Mouse (Mus musculus): ENCODE measurements around the gene Ugt1a10. TPM values are rescaled to one million over a fixed set of nuclear protein-coding genes. Genes with fewer than 3 reads are reported as not detected.

Ugt1a10 gene
- polyA plus RNA-seq, 1 experiment = 0.16 TPM

DNA sequence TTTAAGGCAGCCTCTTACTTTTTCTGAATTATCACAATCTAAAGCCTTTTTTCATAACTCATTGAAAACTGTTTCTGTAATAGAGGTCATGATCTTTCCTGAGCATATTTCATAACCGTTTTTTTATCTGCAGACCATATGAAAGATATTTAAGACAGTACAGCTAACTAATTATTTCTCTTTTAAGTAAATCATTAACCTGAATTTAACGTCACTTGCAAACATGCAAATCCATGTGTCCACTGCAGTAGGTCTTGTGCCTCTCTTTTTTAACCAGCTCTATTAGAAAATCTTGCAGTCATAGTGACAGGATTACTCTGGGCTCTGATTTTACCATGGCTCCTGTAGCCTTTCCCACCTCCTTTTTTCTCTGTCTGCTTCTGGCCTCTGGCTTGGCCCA lies 15.3 kb downstream of the Ugt1a10 start, which contains the start of gene Ugt1a9:
TSS of gene Ugt1a9 (plus strand) at position 306 of the 400 bp plus-strand sequence.
- no peaks in the 10 kb centered on the region for H3K4me1 ChIP-seq (replicated peaks; ENCODE audit: control insufficient read depth, insufficient read depth, low read length)

DNA sequence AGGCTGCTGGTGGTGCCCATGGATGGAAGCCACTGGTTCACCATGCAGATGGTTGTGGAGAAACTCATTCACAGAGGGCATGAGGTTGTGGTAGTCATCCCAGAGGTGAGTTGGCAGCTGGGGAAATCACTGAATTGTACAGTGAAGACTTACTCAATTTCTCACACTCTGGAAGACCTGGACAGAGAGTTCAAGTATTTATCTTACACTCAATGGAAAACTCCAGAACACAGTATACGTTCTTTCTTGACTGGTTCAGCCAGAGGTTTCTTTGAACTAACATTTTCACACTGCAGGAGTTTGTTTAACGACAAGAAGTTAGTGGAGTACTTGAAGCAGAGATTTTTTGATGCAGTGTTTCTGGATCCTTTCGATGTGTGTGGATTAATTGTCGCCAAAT lies 15.7 kb downstream of the Ugt1a10 start:
- Histone ChIP-seq H3K27ac (ENCODE audit: control insufficient read depth, insufficient read depth, low read length) (no peak overlapping the region), H3K4me3 (ENCODE audit: control insufficient read depth, insufficient read depth, low read length) (no peak overlapping the region), H3K27me3 (ENCODE audit: control insufficient read depth, insufficient read depth, low read length) (no peaks in the 10 kb centered on the region), H3K4me1 (replicated peaks; ENCODE audit: control insufficient read depth, insufficient read depth, low read length) (no peaks in the 10 kb centered on the region), H3K36me3 (ENCODE audit: control insufficient read depth, insufficient read depth, low read length) (no peaks in the 10 kb centered on the region)
- no peak for DNase-seq
- TF ChIP-seq CTCF (IDR thresholded peaks at IDR 0.05; ENCODE audit: borderline replicate concordance, control insufficient read depth, extremely low read depth, insufficient read depth, low read length, poor library complexity) (no peak), POLR2A (IDR thresholded peaks at IDR 0.05; ENCODE audit: control insufficient read depth, extremely low read depth, insufficient read depth, low read length, poor library complexity) (no peak)
- WGBS = 95% methylated on average over 4 of the region's 4 CpGs

More for the DNA sequence above, 15.3 kb downstream of the Ugt1a10 start, which contains the start of gene Ugt1a9:
- Histone ChIP-seq H3K27ac (ENCODE audit: control insufficient read depth, insufficient read depth, low read length) (no peak within 1 kb of the TSS), H3K4me3 (ENCODE audit: control insufficient read depth, insufficient read depth, low read length) (no peak within 1 kb of the TSS), H3K27me3 (ENCODE audit: control insufficient read depth, insufficient read depth, low read length) (no peaks in the 10 kb centered on the region), H3K36me3 (ENCODE audit: control insufficient read depth, insufficient read depth, low read length) (no peaks in the 10 kb centered on the region)
- TF ChIP-seq POLR2A (IDR thresholded peaks at IDR 0.05; ENCODE audit: control insufficient read depth, extremely low read depth, insufficient read depth, low read length, poor library complexity) (no peak), CTCF (IDR thresholded peaks at IDR 0.05; ENCODE audit: borderline replicate concordance, control insufficient read depth, extremely low read depth, insufficient read depth, low read length, poor library complexity) (no peak)
- WGBS = 92% methylated on average over 2 of the region's 2 CpGs
- no peak for DNase-seq

DNA sequence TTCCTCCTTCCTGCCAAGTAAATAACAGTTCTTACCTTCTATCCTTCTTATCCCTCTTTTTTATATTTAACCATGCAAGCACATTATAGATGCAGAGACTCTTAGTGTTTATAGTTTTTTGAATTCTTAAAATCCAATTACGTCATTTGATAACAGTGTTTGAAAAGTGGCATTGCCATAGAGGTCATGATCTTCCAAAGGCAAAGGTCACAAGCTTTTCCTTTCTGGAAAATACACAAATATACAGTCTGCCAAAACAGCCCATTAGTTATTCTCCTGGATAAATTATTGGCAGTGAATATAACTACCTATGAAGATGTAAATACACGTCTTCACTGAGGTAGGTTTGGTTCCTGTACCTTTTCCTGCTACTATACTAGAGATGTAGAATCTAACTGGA lies 19.3 kb downstream of the Ugt1a10 start:
- TF ChIP-seq POLR2A (IDR thresholded peaks at IDR 0.05; ENCODE audit: control insufficient read depth, extremely low read depth, insufficient read depth, low read length, poor library complexity) = no peak
- TF ChIP-seq CTCF (IDR thresholded peaks at IDR 0.05; ENCODE audit: borderline replicate concordance, control insufficient read depth, extremely low read depth, insufficient read depth, low read length, poor library complexity) = no peak
- no peak for DNase-seq
- 96% methylated on average over 2 of the region's 2 CpGs for WGBS
- Histone ChIP-seq H3K4me3 (ENCODE audit: control insufficient read depth, insufficient read depth, low read length) (no peak overlapping the region), H3K27me3 (ENCODE audit: control insufficient read depth, insufficient read depth, low read length) (no peaks in the 10 kb centered on the region), H3K36me3 (ENCODE audit: control insufficient read depth, insufficient read depth, low read length) (no peaks in the 10 kb centered on the region), H3K4me1 (replicated peaks; ENCODE audit: control insufficient read depth, insufficient read depth, low read length) (no peaks in the 10 kb centered on the region), H3K27ac (ENCODE audit: control insufficient read depth, insufficient read depth, low read length) (no peak overlapping the region)

DNA sequence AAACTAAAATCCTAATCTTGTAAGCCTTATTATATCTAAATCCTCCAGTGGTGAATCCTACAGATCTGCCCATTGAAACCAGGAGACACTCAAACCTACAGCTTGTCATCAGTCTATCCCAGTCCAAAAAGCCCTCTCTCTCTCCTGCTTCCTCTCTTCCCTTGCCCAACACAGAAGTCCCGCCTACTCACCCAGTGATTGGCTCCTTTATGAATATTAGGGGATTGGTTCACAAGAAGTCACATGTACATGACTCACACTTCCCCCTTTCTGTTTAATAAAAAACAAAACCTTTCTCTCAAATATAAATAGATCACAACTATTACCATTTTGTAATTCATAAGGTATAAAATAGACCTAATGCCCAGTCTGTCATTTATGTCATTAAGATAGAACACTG lies 21.9 kb downstream of the Ugt1a10 start:
- Histone ChIP-seq H3K27me3 (ENCODE audit: control insufficient read depth, insufficient read depth, low read length) (no peaks in the 10 kb centered on the region), H3K27ac (ENCODE audit: control insufficient read depth, insufficient read depth, low read length) (no peak overlapping the region), H3K4me3 (ENCODE audit: control insufficient read depth, insufficient read depth, low read length) (no peak overlapping the region), H3K36me3 (ENCODE audit: control insufficient read depth, insufficient read depth, low read length) (no peaks in the 10 kb centered on the region), H3K4me1 (replicated peaks; ENCODE audit: control insufficient read depth, insufficient read depth, low read length) (no peaks in the 10 kb centered on the region)
- no peak for DNase-seq
- TF ChIP-seq CTCF (IDR thresholded peaks at IDR 0.05; ENCODE audit: borderline replicate concordance, control insufficient read depth, extremely low read depth, insufficient read depth, low read length, poor library complexity) (no peak), POLR2A (IDR thresholded peaks at IDR 0.05; ENCODE audit: control insufficient read depth, extremely low read depth, insufficient read depth, low read length, poor library complexity) (no peak)
- 85% methylated on average over 1 of the region's 1 CpGs for WGBS

DNA sequence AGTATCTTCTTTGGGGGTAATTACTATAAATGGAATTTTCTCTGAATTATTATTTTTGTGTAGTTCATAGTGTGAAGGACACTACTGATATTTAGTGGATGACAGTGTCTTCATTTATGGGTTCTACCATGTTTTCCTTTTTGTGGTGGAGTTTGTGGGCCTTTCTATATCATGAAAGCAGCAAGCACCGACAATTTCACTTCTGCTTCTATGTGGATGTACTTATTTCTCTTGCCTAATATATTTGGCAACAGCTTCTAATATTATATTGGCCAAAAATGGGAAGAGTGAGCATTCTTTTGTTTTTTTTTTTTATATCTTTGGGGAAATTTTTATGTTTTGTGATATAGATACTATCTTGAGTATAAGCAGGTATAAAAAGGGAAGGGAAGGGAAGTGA lies 26.5 kb downstream of the Ugt1a10 start:
- Histone ChIP-seq H3K4me3 (ENCODE audit: control insufficient read depth, insufficient read depth, low read length) (no peak overlapping the region), H3K36me3 (ENCODE audit: control insufficient read depth, insufficient read depth, low read length) (no peaks in the 10 kb centered on the region), H3K4me1 (replicated peaks; ENCODE audit: control insufficient read depth, insufficient read depth, low read length) (no peaks in the 10 kb centered on the region), H3K27me3 (ENCODE audit: control insufficient read depth, insufficient read depth, low read length) (no peaks in the 10 kb centered on the region), H3K27ac (ENCODE audit: control insufficient read depth, insufficient read depth, low read length) (no peak overlapping the region)
- no peak for TF ChIP-seq CTCF (IDR thresholded peaks at IDR 0.05; ENCODE audit: borderline replicate concordance, control insufficient read depth, extremely low read depth, insufficient read depth, low read length, poor library complexity)
- no peak for TF ChIP-seq POLR2A (IDR thresholded peaks at IDR 0.05; ENCODE audit: control insufficient read depth, extremely low read depth, insufficient read depth, low read length, poor library complexity)
- no peak for DNase-seq
- 47% methylated on average over 1 of the region's 1 CpGs for WGBS

DNA sequence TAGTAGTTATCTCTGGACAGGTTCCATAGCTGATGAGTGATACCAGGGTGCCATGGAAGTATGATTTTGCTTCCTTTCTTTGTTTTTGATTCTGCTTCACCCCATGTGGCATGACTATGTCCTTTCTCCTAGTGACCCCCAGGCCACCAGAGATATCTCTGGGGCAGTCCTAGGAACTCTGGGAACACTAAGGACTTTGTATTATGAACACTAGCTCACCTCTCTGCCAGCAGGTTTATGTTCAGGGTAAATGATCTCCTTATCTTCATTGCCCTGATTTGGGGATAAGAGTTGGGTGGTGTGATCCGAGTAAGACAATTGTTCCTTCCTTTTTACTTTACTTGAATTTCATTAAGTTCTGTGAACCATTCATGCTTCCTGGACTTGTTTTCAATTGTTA lies 30.9 kb downstream of the Ugt1a10 start:
- Histone ChIP-seq H3K4me3 (ENCODE audit: control insufficient read depth, insufficient read depth, low read length) (no peak overlapping the region), H3K4me1 (replicated peaks; ENCODE audit: control insufficient read depth, insufficient read depth, low read length) (no peaks in the 10 kb centered on the region), H3K36me3 (ENCODE audit: control insufficient read depth, insufficient read depth, low read length) (no peaks in the 10 kb centered on the region), H3K27me3 (ENCODE audit: control insufficient read depth, insufficient read depth, low read length) (no peaks in the 10 kb centered on the region), H3K27ac (ENCODE audit: control insufficient read depth, insufficient read depth, low read length) (no peak overlapping the region)
- no peak for DNase-seq
- TF ChIP-seq POLR2A (IDR thresholded peaks at IDR 0.05; ENCODE audit: control insufficient read depth, extremely low read depth, insufficient read depth, low read length, poor library complexity) (no peak), CTCF (IDR thresholded peaks at IDR 0.05; ENCODE audit: borderline replicate concordance, control insufficient read depth, extremely low read depth, insufficient read depth, low read length, poor library complexity) (no peak)
- WGBS = 89% methylated on average over 1 of the region's 1 CpGs

DNA sequence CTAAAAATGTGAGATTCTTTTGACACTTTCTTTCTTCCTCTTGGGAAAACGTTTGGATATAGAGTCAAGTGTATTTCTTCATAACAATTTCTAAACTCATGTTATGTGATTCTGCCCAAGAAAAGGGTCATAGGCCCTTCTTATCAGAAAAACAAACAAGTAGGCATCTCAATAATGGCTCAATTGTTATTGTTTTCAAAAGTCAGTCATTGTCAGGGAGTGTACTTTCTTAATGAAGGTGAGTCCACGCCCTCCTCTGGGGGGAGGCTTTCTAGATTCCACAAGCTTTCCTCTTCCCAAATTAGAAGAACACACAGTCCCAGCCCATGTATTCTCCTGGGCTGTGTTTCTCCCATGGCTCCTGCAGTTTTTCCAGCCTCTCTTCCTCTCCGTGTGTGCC lies 32.3 kb downstream of the Ugt1a10 start, which contains the start of gene Ugt1a8:
TSS of gene Ugt1a8 (plus strand) at position 301 of the 400 bp plus-strand sequence.
- H3K27ac ChIP-seq (ENCODE audit: control insufficient read depth, insufficient read depth, low read length) = no peak within 1 kb of the TSS
- H3K4me3 ChIP-seq (ENCODE audit: control insufficient read depth, insufficient read depth, low read length) = no peak within 1 kb of the TSS
- TF ChIP-seq CTCF (IDR thresholded peaks at IDR 0.05; ENCODE audit: borderline replicate concordance, control insufficient read depth, extremely low read depth, insufficient read depth, low read length, poor library complexity) (no peak), POLR2A (IDR thresholded peaks at IDR 0.05; ENCODE audit: control insufficient read depth, extremely low read depth, insufficient read depth, low read length, poor library complexity) (no peak)
- WGBS = 85% methylated on average over 3 of the region's 3 CpGs
- no peaks in the 10 kb centered on the region for H3K27me3 ChIP-seq (ENCODE audit: control insufficient read depth, insufficient read depth, low read length)
- H3K36me3 ChIP-seq (ENCODE audit: control insufficient read depth, insufficient read depth, low read length) = no peaks in the 10 kb centered on the region
- no peak for DNase-seq
- no peaks in the 10 kb centered on the region for H3K4me1 ChIP-seq (replicated peaks; ENCODE audit: control insufficient read depth, insufficient read depth, low read length)
